Mouse (Mus musculus): ENCODE measurements around the gene Cldn6.

Cldn6 gene

GRCm38 (mm10) chr17:23674271-23674952, 4.6 kb upstream of the Cldn6 start:
- no peak for DNase-seq (ENCODE audit: extremely low read depth, low read depth, low spot score)

GRCm38 (mm10) chr17:23675127-23675526, 3.9 kb upstream of the Cldn6 start:
- DNase-seq (ENCODE audit: extremely low read depth, low read depth, low spot score) = no peak

GRCm38 (mm10) chr17:23675564-23676281, 3.3 kb upstream of the Cldn6 start:
- no peak for DNase-seq (ENCODE audit: extremely low read depth, low read depth, low spot score)

- DNase-seq (ENCODE audit: extremely low read depth, low read depth, low spot score) = no peak
These were observed 2.5 kb upstream of the Cldn6 start for GRCm38 (mm10) chr17:23676473-23677031.

- no peak for DNase-seq (ENCODE audit: extremely low read depth, low read depth, low spot score)
These were observed 1.8 kb upstream of the Cldn6 start, which contains the start of gene Tnfrsf12a for GRCm38 (mm10) chr17:23677236-23677679. TSS of gene Tnfrsf12a (minus strand) at chr17:23677468.

GRCm38 (mm10) chr17:23680336-23680735, 1.3 kb downstream of the Cldn6 start:
- DNase-seq (ENCODE audit: extremely low read depth, low read depth, low spot score) = no peak

GRCm38 (mm10) chr17:23681086-23681485, 2.0 kb downstream of the Cldn6 start:
- DNase-seq (ENCODE audit: extremely low read depth, low read depth, low spot score) = no peak

GRCm38 (mm10) chr17:23682092-23682491, 3.0 kb downstream of the Cldn6 start:
- DNase-seq (ENCODE audit: extremely low read depth, low read depth, low spot score) = no peak

GRCm38 (mm10) chr17:23682530-23682929, 3.5 kb downstream of the Cldn6 start:
- no peak for DNase-seq (ENCODE audit: extremely low read depth, low read depth, low spot score)

GRCm38 (mm10) chr17:23683226-23683625, 4.2 kb downstream of the Cldn6 start:
- no peak for DNase-seq (ENCODE audit: extremely low read depth, low read depth, low spot score)

- DNase-seq (ENCODE audit: extremely low read depth, low read depth, low spot score) = no peak
These were observed 5.0 kb downstream of the Cldn6 start, which contains the start of gene Cldn9 for GRCm38 (mm10) chr17:23683856-23684672. TSS of gene Cldn9 (minus strand) at chr17:23684026.

GRCm38 (mm10) chr17:23694491-23694890, 15.4 kb downstream of the Cldn6 start:
- no peak for DNase-seq (ENCODE audit: extremely low read depth, low read depth, low spot score)

GRCm38 (mm10) chr17:23695801-23696200, 16.8 kb downstream of the Cldn6 start:
- DNase-seq (ENCODE audit: extremely low read depth, low read depth, low spot score) = no peak

- no peak for DNase-seq (ENCODE audit: extremely low read depth, low read depth, low spot score)
These were observed 20.4 kb downstream of the Cldn6 start for GRCm38 (mm10) chr17:23699131-23700077.

- no peak for DNase-seq (ENCODE audit: extremely low read depth, low read depth, low spot score)
These were observed 21.0 kb downstream of the Cldn6 start for GRCm38 (mm10) chr17:23700079-23700478.

GRCm38 (mm10) chr17:23703301-23703700, 24.3 kb downstream of the Cldn6 start:
- DNase-seq (ENCODE audit: extremely low read depth, low read depth, low spot score) = no peak

GRCm38 (mm10) chr17:23704741-23705140, 25.7 kb downstream of the Cldn6 start:
- no peak for DNase-seq (ENCODE audit: extremely low read depth, low read depth, low spot score)

- no peak for DNase-seq (ENCODE audit: extremely low read depth, low read depth, low spot score)
These were observed 26.6 kb downstream of the Cldn6 start for GRCm38 (mm10) chr17:23705525-23706104.

- no peak for DNase-seq (ENCODE audit: extremely low read depth, low read depth, low spot score)
These were observed 27.2 kb downstream of the Cldn6 start for GRCm38 (mm10) chr17:23706212-23706611.

- no peak for DNase-seq (ENCODE audit: extremely low read depth, low read depth, low spot score)
These were observed 38.0 kb downstream of the Cldn6 start for GRCm38 (mm10) chr17:23717003-23717402.

All from fat pad, adult 2 months (tissue).